Mouse (Mus musculus) liver, embryonic 15.5 days (tissue): Measurements from ENCODE around the gene Pbrm1. TPM values are rescaled to one million over a fixed set of nuclear protein-coding genes. Genes with fewer than 3 reads are reported as not detected.

ENCODE experiments used
- ATAC-seq: fragments of 200-750 bp; cut with Nextera tagmentation; 2 replicates; pipeline ENCODE4 v1.8.0; 2017; ENCODE audit warnings: moderate number of reproducible peaks, mild to moderate bottlenecking, moderate library complexity; ENCODE audit not compliant: insufficient read depth
- H3K27ac ChIP-seq: fragments of 300-500 bp; sonication (generic); replicated peaks from 2 replicates; pipeline ENCODE4 v1.5.1; 2015; ENCODE audit warnings: mild to moderate bottlenecking, inconsistent platforms
- H3K27me3 ChIP-seq: fragments of 300-500 bp; sonication (generic); 2 replicates; pipeline ENCODE4 v1.6.1; 2015; ENCODE audit warnings: mild to moderate bottlenecking, inconsistent platforms
- H3K36me3 ChIP-seq: fragments of 300-500 bp; sonication (generic); replicated peaks from 2 replicates; pipeline ENCODE4 v1.6.1; 2015; ENCODE audit warnings: moderate library complexity, mild to moderate bottlenecking, inconsistent platforms
- H3K4me1 ChIP-seq: fragments of 300-500 bp; sonication (generic); replicated peaks from 2 replicates; pipeline ENCODE4 v1.6.1; 2015; ENCODE audit warnings: inconsistent platforms
- H3K4me2 ChIP-seq: fragments of 300-500 bp; sonication (generic); 2 replicates; pipeline ENCODE4 v1.6.1; 2015; ENCODE audit warnings: moderate library complexity, mild to moderate bottlenecking, inconsistent platforms
- H3K4me3 ChIP-seq: fragments of 300-500 bp; sonication (generic); replicated peaks from 2 replicates; pipeline ENCODE4 v1.5.1; 2015; ENCODE audit warnings: mild to moderate bottlenecking, inconsistent platforms
- H3K9ac ChIP-seq: fragments of 300-500 bp; sonication (generic); 2 replicates; pipeline ENCODE4 v1.6.1; 2015; ENCODE audit warnings: moderate library complexity, mild to moderate bottlenecking, inconsistent platforms
- H3K9me3 ChIP-seq: fragments of 300-500 bp; sonication (generic); replicated peaks from 2 replicates; pipeline ENCODE4 v1.6.1; 2016; ENCODE audit warnings: inconsistent platforms
- WGBS: fragments of 180-500 bp; shearing (Covaris S2); methylation state at CpG from one replicate; pipeline ENCODE4 v1.1.7; 2015; ENCODE audit warnings: mixed read lengths; ENCODE audit not compliant: insufficient replicate concordance; 5-methylcytosine and 5-hydroxymethylcytosine counted together
- polyA plus RNA-seq: library from polyadenylated mRNA; unstranded; fragments of >200 nt; fragmentation: Nextera tagmentation; extraction: Ambion mirVana; gene quantifications from 2 replicates; pipeline ENCODE4 v1.2.1, GENCODE M21; 2015

The Pbrm1 gene
- polyA plus RNA-seq: 53.3 and 55.6 TPM in 2 replicates

DNA sequence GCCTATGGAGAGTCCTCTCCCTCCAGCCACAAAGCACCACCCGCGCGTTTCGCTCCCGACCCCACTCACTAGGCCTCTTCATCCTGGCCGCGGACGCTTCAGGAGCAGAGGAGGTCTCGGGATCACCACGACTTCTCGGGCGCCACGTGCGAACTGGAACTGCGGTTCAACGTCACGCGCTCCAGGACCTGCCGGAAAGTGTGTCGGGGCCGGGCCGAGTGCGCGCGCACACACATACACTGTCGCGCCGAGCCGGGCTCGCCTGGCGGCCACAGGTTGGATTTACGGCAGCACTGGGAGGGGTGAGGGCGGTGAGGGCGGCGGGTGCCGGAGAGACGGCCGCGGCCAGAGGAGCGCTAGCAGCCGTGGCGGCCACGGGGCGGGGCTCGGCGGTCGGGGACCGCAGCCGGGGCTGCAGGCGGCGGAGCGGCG is at the start of gene Pbrm1, which contains the start of gene Gnl3:
TSS of gene Pbrm1 (plus strand) at position 279 of the 432 bp plus-strand sequence.
TSS of gene Gnl3 (minus strand) at position 293 of the 432 bp plus-strand sequence.
- H3K27ac ChIP-seq: peak within 1 kb of the TSS; percentile 98
- under 1% methylated on average over 53 of the region's 53 CpGs for WGBS
- peak within 1 kb of the TSS; percentile 91 for H3K4me2 ChIP-seq
- H3K4me1 ChIP-seq: peaks cover 59% of the 10 kb centered on the region
- H3K9me3 ChIP-seq: no peaks in the 10 kb centered on the region
- peak within 1 kb of the TSS; percentile 68 for H3K4me3 ChIP-seq
- H3K36me3 ChIP-seq: peaks cover 59% of the 10 kb centered on the region
- ATAC-seq: peak; percentile 87
- H3K27me3 ChIP-seq: no peaks in the 10 kb centered on the region
- H3K9ac ChIP-seq: peak within 1 kb of the TSS; percentile 93

DNA sequence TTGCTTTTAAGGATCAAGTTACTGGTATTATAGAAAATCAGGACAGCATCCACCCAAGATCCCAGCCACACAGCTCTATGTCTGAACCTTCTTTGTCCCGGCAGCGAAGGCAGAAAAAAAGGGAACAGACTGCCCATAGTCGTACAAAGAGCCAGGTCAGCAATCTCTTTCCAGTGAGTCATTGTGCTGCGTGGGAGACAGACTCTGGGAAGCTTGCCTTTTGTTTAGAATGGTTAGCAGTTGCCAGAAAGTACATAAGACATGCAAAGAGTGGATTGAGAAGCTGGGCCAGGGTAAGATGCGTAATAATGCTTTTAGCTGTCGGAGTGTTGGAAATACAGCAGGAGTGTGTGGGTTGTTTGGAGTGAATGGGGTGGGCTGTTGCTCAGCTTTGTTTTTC is 44.7 kb upstream of the Pbrm1 start:
- Histone ChIP-seq H3K27ac (no peak overlapping the region), H3K4me3 (no peak overlapping the region), H3K4me2 (no peak overlapping the region), H3K36me3 (no peaks in the 10 kb centered on the region), H3K4me1 (no peaks in the 10 kb centered on the region), H3K27me3 (no peaks in the 10 kb centered on the region), H3K9ac (no peak overlapping the region), H3K9me3 (no peaks in the 10 kb centered on the region)
- 61% methylated on average over 6 of the region's 6 CpGs for WGBS
- no peak for ATAC-seq

GRCm38 (mm10) chr14:30976222-30976621 is 42.7 kb upstream of the Pbrm1 start:
- Histone ChIP-seq H3K4me3 (no peak overlapping the region), H3K27ac (peak overlapping the region; percentile 29; the same call in 1 of the 2 replicates), H3K9me3 (no peaks in the 10 kb centered on the region), H3K36me3 (0 out of 2 replicates have a peak, but pooled peaks cover 4% of the 10 kb centered on the region), H3K9ac (no peak overlapping the region), H3K4me2 (no peak overlapping the region), H3K4me1 (no peaks in the 10 kb centered on the region), H3K27me3 (no peaks in the 10 kb centered on the region)
- peak; percentile 22; the same call in 1 of the 2 replicates for ATAC-seq
- 52% methylated on average over 3 of the region's 3 CpGs for WGBS

GRCm38 (mm10) chr14:30996417-30996816 is 22.5 kb upstream of the Pbrm1 start:
- Histone ChIP-seq H3K4me2 (no peak overlapping the region), H3K4me1 (peaks cover 19% of the 10 kb centered on the region), H3K9me3 (no peaks in the 10 kb centered on the region), H3K27me3 (no peaks in the 10 kb centered on the region), H3K9ac (no peak overlapping the region), H3K27ac (no peak overlapping the region), H3K36me3 (peaks cover 17% of the 10 kb centered on the region), H3K4me3 (no peak overlapping the region)
- no peak for ATAC-seq

- WGBS: 47% methylated on average over 10 of the region's 10 CpGs
- peaks cover 28% of the 10 kb centered on the region for H3K4me1 ChIP-seq
- no peak for ATAC-seq
Measured at GRCm38 (mm10) chr14:31000356-31000755, 18.6 kb upstream of the Pbrm1 start.

GRCm38 (mm10) chr14:31000816-31001306 is 18.1 kb upstream of the Pbrm1 start:
- Histone ChIP-seq H3K4me1 (peaks cover 28% of the 10 kb centered on the region), H3K9me3 (no peaks in the 10 kb centered on the region), H3K27ac (peak overlapping the region; percentile 94), H3K4me3 (peak overlapping the region; percentile 98), H3K4me2 (peak overlapping the region; percentile 79), H3K9ac (peak overlapping the region; percentile 85), H3K27me3 (no peaks in the 10 kb centered on the region), H3K36me3 (peaks cover 17% of the 10 kb centered on the region)
- under 1% methylated on average over 21 of the region's 21 CpGs for WGBS
- ATAC-seq: no peak

More at GRCm38 (mm10) chr14:31000356-31000755, 18.6 kb upstream of the Pbrm1 start:
- H3K9ac ChIP-seq: peak overlapping the region; percentile 85
- H3K27ac ChIP-seq: peak overlapping the region; percentile 94
- no peaks in the 10 kb centered on the region for H3K9me3 ChIP-seq
- H3K36me3 ChIP-seq: peaks cover 17% of the 10 kb centered on the region
- H3K4me3 ChIP-seq: peak overlapping the region; percentile 98
- no peaks in the 10 kb centered on the region for H3K27me3 ChIP-seq
- H3K4me2 ChIP-seq: peak overlapping the region; percentile 79

- peak; percentile 90 for ATAC-seq
- no peaks in the 10 kb centered on the region for H3K9me3 ChIP-seq
- H3K27ac ChIP-seq: peak within 1 kb of the TSS; percentile 94
- peak within 1 kb of the TSS; percentile 85 for H3K9ac ChIP-seq
- peak within 1 kb of the TSS; percentile 98 for H3K4me3 ChIP-seq
- H3K4me1 ChIP-seq: peaks cover 28% of the 10 kb centered on the region
- peaks cover 17% of the 10 kb centered on the region for H3K36me3 ChIP-seq
- WGBS: under 1% methylated on average over 84 of the region's 84 CpGs
- peak within 1 kb of the TSS; percentile 79 for H3K4me2 ChIP-seq
- H3K27me3 ChIP-seq: no peaks in the 10 kb centered on the region
Measured at GRCm38 (mm10) chr14:31001307-31002205, 17.4 kb upstream of the Pbrm1 start, which contains the start of the genes Glt8d1 and Spcs1. Gene Glt8d1 (plus strand): TSS chr14:31001400. Gene Spcs1 (minus strand): TSS chr14:31001672.

GRCm38 (mm10) chr14:31004527-31004926 is 14.4 kb upstream of the Pbrm1 start:
- H3K27ac ChIP-seq: no peak overlapping the region
- 50% methylated on average over 2 of the region's 2 CpGs for WGBS

DNA sequence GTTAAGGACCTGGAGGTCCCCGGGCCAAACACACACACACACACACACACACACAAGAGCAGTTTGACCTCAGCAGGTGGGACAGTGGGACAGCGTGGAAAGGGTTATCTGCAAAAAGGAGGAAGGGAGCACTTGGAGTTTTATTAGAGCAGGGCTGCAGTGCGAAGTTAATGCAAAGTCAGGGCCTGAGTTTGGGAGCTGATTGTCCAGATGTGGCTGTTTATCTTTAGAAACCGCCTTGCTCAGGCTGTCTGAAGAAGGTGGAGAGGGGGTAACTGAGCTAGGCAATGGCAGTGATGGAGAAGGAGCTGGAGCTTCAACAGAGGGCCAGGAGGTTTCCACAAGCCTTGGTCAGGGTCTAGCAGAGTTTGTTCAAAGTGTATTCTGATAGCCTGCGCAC is 12.2 kb upstream of the Pbrm1 start:
- Histone ChIP-seq H3K9ac (0 out of 2 replicates have a peak overlapping the region, but pooled peaks have one; percentile 0), H3K27me3 (no peaks in the 10 kb centered on the region), H3K27ac (peak overlapping the region; percentile 51), H3K4me2 (no peak overlapping the region), H3K4me3 (no peak overlapping the region), H3K36me3 (peaks cover 36% of the 10 kb centered on the region), H3K9me3 (no peaks in the 10 kb centered on the region), H3K4me1 (peaks cover 29% of the 10 kb centered on the region)
- peak; percentile 61; the same call in 1 of the 2 replicates for ATAC-seq
- WGBS: 37% methylated on average over 5 of the region's 5 CpGs

More at GRCm38 (mm10) chr14:31004527-31004926, 14.4 kb upstream of the Pbrm1 start:
- no peak for ATAC-seq
- H3K36me3 ChIP-seq: peaks cover 13% of the 10 kb centered on the region
- no peaks in the 10 kb centered on the region for H3K9me3 ChIP-seq
- H3K4me2 ChIP-seq: no peak overlapping the region
- H3K27me3 ChIP-seq: no peaks in the 10 kb centered on the region
- no peak overlapping the region for H3K9ac ChIP-seq
- no peak overlapping the region for H3K4me3 ChIP-seq
- H3K4me1 ChIP-seq: peaks cover 40% of the 10 kb centered on the region

DNA sequence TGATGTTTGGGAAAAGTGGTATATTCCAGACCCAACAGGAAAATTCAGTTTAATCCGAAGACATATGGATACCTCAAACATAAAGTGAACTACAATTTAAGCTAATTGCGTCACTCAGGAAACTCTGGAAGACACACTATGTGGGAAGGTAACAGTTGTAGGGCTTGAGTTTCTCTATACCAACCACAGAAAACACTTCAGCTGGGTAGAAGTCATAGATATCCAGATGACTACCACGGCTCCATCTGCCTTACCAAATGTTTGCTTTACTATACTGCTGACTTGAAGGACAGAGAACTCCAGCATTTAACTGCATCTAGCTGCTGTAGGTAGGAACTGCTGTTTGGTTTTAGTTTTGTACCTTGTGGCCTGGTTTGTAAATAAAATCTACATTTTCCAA is 7.3 kb upstream of the Pbrm1 start:
- Histone ChIP-seq H3K4me3 (no peak overlapping the region), H3K9ac (no peak overlapping the region), H3K4me1 (peaks cover 28% of the 10 kb centered on the region), H3K36me3 (peaks cover 84% of the 10 kb centered on the region), H3K4me2 (no peak overlapping the region), H3K27ac (no peak overlapping the region), H3K27me3 (no peaks in the 10 kb centered on the region), H3K9me3 (no peaks in the 10 kb centered on the region)
- ATAC-seq: no peak
- 77% methylated on average over 3 of the region's 3 CpGs for WGBS

GRCm38 (mm10) chr14:31013928-31014327 is 5.0 kb upstream of the Pbrm1 start:
- H3K36me3 ChIP-seq: peaks cover 88% of the 10 kb centered on the region

More at GRCm38 (mm10) chr14:31013928-31014327, 5.0 kb upstream of the Pbrm1 start:
- 88% methylated on average over 2 of the region's 2 CpGs for WGBS
- Histone ChIP-seq H3K4me3 (no peak overlapping the region), H3K9ac (no peak overlapping the region), H3K27ac (no peak overlapping the region), H3K9me3 (no peaks in the 10 kb centered on the region), H3K4me1 (peaks cover 32% of the 10 kb centered on the region), H3K27me3 (no peaks in the 10 kb centered on the region), H3K4me2 (no peak overlapping the region)
- ATAC-seq: no peak
